Mouse (Mus musculus): Measurements from ENCODE around the gene Slc5a3. TPM values are rescaled to one million over a fixed set of nuclear protein-coding genes. Genes with fewer than 3 reads are reported as not detected.

The Slc5a3 gene
- total and polyA plus RNA-seq, 3 experiments: 2.9 to 6.7 TPM; not detected in 1

- Histone ChIP-seq H3K4me3 (ENCODE audit: control insufficient read depth in 1 of 2, insufficient read depth in 1 of 2, low read depth in 2 of 2, low read length in 2 of 2) (no peak overlapping the region), H3K4me1 (ENCODE audit: control insufficient read depth in 1 of 2, insufficient read depth in 2 of 2, low read length in 2 of 2) (no peaks in the 10 kb centered on the region), H3K27ac (ENCODE audit: control insufficient read depth, low read depth, low read length) (no peak overlapping the region), H3K9me3 (replicated peaks; ENCODE audit: insufficient read depth, low read length) (no peaks in the 10 kb centered on the region), H3K27me3 (ENCODE audit: control insufficient read depth in 1 of 2, insufficient read depth in 2 of 2, low read length in 2 of 2) (no peaks in the 10 kb centered on the region), H3K79me2 (ENCODE audit: control insufficient read depth, insufficient read depth, low read length, poor library complexity) (no peaks in the 10 kb centered on the region), H3K9ac (ENCODE audit: control insufficient read depth, low read depth, low read length, poor library complexity, severe bottlenecking) (no peak overlapping the region), H3K36me3 (ENCODE audit: control insufficient read depth in 1 of 2, insufficient read depth in 2 of 2, low read length in 2 of 2) (peaks cover 0 to 1% of the 10 kb centered on the region in 2 experiments; a peak in 2 of 4 replicates)
- no peak for DNase-seq (ENCODE audit: low read depth, low spot score)
- no peak for TF ChIP-seq TCF12 (IDR thresholded peaks at IDR 0.05; ENCODE audit: low read depth, low read length)
- TF ChIP-seq ZC3H11A (IDR thresholded peaks at IDR 0.05; ENCODE audit: low read depth, low read length): no peak
- no peak for TF ChIP-seq GABPA (IDR thresholded peaks at IDR 0.05; ENCODE audit: low read depth, low read length)
- no peak for TF ChIP-seq GATA1 (IDR thresholded peaks at IDR 0.05; ENCODE audit: low read depth, low read length)
- no peak for TF ChIP-seq CTCF (IDR thresholded peaks at IDR 0.05 in 2 of 3, conservative IDR thresholded peaks at IDR 0.05 in 1 of 3; ENCODE audit: control insufficient read depth in 1 of 3, insufficient read depth in 1 of 3, low read depth in 2 of 3, low read length in 3 of 3, poor library complexity in 1 of 3, severe bottlenecking in 1 of 3)
- no peak for TF ChIP-seq MYC (IDR thresholded peaks at IDR 0.05; ENCODE audit: low read depth, low read length)
- TF ChIP-seq HCFC1 (IDR thresholded peaks at IDR 0.05; ENCODE audit: low read depth, low read length): no peak
- TF ChIP-seq ELF1 (IDR thresholded peaks at IDR 0.05; ENCODE audit: low read depth, low read length): no peak
- no peak for TF ChIP-seq SMC3 (IDR thresholded peaks at IDR 0.05; ENCODE audit: low read depth, low read length)
- no peak for TF ChIP-seq RAD21 (IDR thresholded peaks at IDR 0.05; ENCODE audit: low read depth, low read length)
- TF ChIP-seq TBP (IDR thresholded peaks at IDR 0.05; ENCODE audit: low read depth, low read length): no peak
- TF ChIP-seq EP300 (IDR thresholded peaks at IDR 0.05; ENCODE audit: low read depth in 1 of 2, low read length in 2 of 2): no peak
- TF ChIP-seq ZKSCAN1 (IDR thresholded peaks at IDR 0.05; ENCODE audit: low read depth, low read length): no peak
- TF ChIP-seq UBTF (IDR thresholded peaks at IDR 0.05; ENCODE audit: borderline replicate concordance, insufficient read depth, low read depth, low read length): no peak
- no peak for TF ChIP-seq MAFK (IDR thresholded peaks at IDR 0.05; ENCODE audit: borderline replicate concordance, low read depth, low read length)
- no peak for TF ChIP-seq E2F4 (IDR thresholded peaks at IDR 0.05; ENCODE audit: borderline replicate concordance, low read depth, low read length)
- TF ChIP-seq MAZ (IDR thresholded peaks at IDR 0.05; ENCODE audit: low read depth, low read length): no peak
- no peak for TF ChIP-seq TAL1 (IDR thresholded peaks at IDR 0.05; ENCODE audit: low read length)
- TF ChIP-seq ZMIZ1 (IDR thresholded peaks at IDR 0.05; ENCODE audit: low read depth, low read length): no peak
Observed at GRCm38 (mm10) chr16:92103572-92104331, 45.6 kb downstream of the Slc5a3 start.

- Histone ChIP-seq H3K4me3 (ENCODE audit: control insufficient read depth in 1 of 2, insufficient read depth in 1 of 2, low read depth in 2 of 2, low read length in 2 of 2) (no peak overlapping the region), H3K4me1 (ENCODE audit: control insufficient read depth in 1 of 2, insufficient read depth in 2 of 2, low read length in 2 of 2) (no peaks in the 10 kb centered on the region), H3K9me3 (replicated peaks; ENCODE audit: insufficient read depth, low read length) (no peaks in the 10 kb centered on the region), H3K27me3 (ENCODE audit: control insufficient read depth in 1 of 2, insufficient read depth in 2 of 2, low read length in 2 of 2) (no peaks in the 10 kb centered on the region), H3K36me3 (ENCODE audit: control insufficient read depth in 1 of 2, insufficient read depth in 2 of 2, low read length in 2 of 2) (peaks cover 0 to 1% of the 10 kb centered on the region in 2 experiments; a peak in 2 of 4 replicates), H3K27ac (ENCODE audit: control insufficient read depth, low read depth, low read length) (no peak overlapping the region), H3K9ac (ENCODE audit: control insufficient read depth, low read depth, low read length, poor library complexity, severe bottlenecking) (no peak overlapping the region), H3K79me2 (ENCODE audit: control insufficient read depth, insufficient read depth, low read length, poor library complexity) (no peaks in the 10 kb centered on the region)
- no peak for DNase-seq (ENCODE audit: low read depth, low spot score)
- no peak for TF ChIP-seq NRF1 (IDR thresholded peaks at IDR 0.05; ENCODE audit: insufficient read depth, low read depth, low read length, poor library complexity, severe bottlenecking)
- TF ChIP-seq USF2 (IDR thresholded peaks at IDR 0.05; ENCODE audit: borderline replicate concordance in 1 of 2, insufficient read depth in 1 of 2, low read depth in 1 of 2, low read length in 2 of 2): no peak
- TF ChIP-seq USF1 (IDR thresholded peaks at IDR 0.05; ENCODE audit: low read depth, low read length): no peak
- TF ChIP-seq MAFK (IDR thresholded peaks at IDR 0.05; ENCODE audit: borderline replicate concordance, low read depth, low read length): no peak
- no peak for TF ChIP-seq POLR2A (IDR thresholded peaks at IDR 0.05; ENCODE audit: control insufficient read depth in 1 of 2, insufficient read depth in 1 of 2, low read depth in 1 of 2, low read length in 2 of 2, poor library complexity in 1 of 2)
- no peak for TF ChIP-seq RCOR1 (IDR thresholded peaks at IDR 0.05; ENCODE audit: low read depth, low read length)
- TF ChIP-seq EP300 (IDR thresholded peaks at IDR 0.05; ENCODE audit: low read depth in 1 of 2, low read length in 2 of 2): no peak
- TF ChIP-seq MYB (IDR thresholded peaks at IDR 0.05; ENCODE audit: low read depth, low read length): no peak
- no peak for TF ChIP-seq HCFC1 (IDR thresholded peaks at IDR 0.05; ENCODE audit: low read depth, low read length)
- no peak for TF ChIP-seq ZKSCAN1 (IDR thresholded peaks at IDR 0.05; ENCODE audit: low read depth, low read length)
- TF ChIP-seq E2F4 (IDR thresholded peaks at IDR 0.05; ENCODE audit: borderline replicate concordance, low read depth, low read length): no peak
- TF ChIP-seq ETS1 (IDR thresholded peaks at IDR 0.05; ENCODE audit: low read depth, low read length): no peak
- TF ChIP-seq KAT2A (conservative IDR thresholded peaks at IDR 0.05; ENCODE audit: low read depth, low read length): no peak
- no peak for TF ChIP-seq NELFE (IDR thresholded peaks at IDR 0.05; ENCODE audit: low read depth, low read length)
- TF ChIP-seq RAD21 (IDR thresholded peaks at IDR 0.05; ENCODE audit: low read depth, low read length): no peak
- TF ChIP-seq MYC (IDR thresholded peaks at IDR 0.05; ENCODE audit: low read depth, low read length): no peak
Observed at GRCm38 (mm10) chr16:92104332-92104590, 46.1 kb downstream of the Slc5a3 start.

Data from MEL (cell line).